Mouse (Mus musculus): ENCODE measurements around the gene Tube1.

Gene Tube1

GRCm38 (mm10) chr10:39133462-39134310 lies at the start of gene Tube1, which contains the start of gene Fam229b:
Gene Tube1 (plus strand): TSS chr10:39133976.
Gene Fam229b (minus strand): TSS chr10:39133914.
- peak; percentile 94 for DNase-seq (ENCODE audit: low read depth, low spot score)

- DNase-seq (ENCODE audit: low read depth, low spot score), result peak; percentile 38
Observed at GRCm38 (mm10) chr10:39096981-39097380, 36.8 kb upstream of the Tube1 start.

- DNase-seq (ENCODE audit: low read depth, low spot score), result no peak
Observed at GRCm38 (mm10) chr10:39098746-39099145, 35.0 kb upstream of the Tube1 start.

GRCm38 (mm10) chr10:39104803-39105449 lies 28.9 kb upstream of the Tube1 start:
- no peak for DNase-seq (ENCODE audit: low read depth, low spot score)

DNA sequence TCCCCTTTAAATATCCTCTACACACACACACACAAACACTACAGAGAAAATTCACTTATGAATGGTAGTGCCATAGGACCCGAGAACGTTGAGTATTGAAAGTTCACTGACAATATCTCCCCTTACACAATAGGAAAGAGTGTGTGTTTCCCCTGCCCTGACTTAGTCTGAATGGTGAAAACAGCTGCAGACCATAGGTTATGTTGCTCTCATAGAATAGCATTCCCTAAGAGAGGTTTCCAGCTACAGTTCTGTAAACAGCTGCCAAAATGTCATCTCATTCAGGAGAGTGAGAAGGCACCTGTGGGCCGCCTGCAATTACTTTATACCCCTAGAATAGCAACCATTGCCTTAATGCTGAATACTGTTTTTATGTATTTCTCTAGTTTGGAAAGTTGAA lies 27.4 kb upstream of the Tube1 start:
- no peak for DNase-seq (ENCODE audit: low read depth, low spot score)

DNA sequence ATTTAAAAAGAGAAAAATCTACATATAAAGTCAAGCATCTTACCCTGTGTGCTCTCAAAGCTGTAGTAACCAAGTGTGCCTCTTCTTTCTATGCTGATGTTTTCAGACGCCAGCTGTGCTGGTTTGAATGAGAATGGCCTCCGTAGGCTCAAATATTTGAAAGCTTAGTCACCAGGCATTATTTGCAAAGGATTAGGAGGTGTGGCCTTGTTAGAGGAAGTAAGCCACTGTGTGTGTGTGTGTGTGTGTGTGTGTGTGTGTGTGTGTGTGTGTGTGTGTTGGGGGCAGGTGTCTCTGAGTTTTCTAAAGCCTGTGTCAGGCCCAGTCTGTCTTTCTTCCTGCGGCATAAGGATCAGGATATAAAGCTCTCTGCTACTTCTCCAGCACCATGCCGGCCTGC lies 26.8 kb upstream of the Tube1 start:
- DNase-seq (ENCODE audit: low read depth, low spot score), result no peak

- no peak for DNase-seq (ENCODE audit: low read depth, low spot score)
Observed at GRCm38 (mm10) chr10:39108837-39109488, 24.8 kb upstream of the Tube1 start.

GRCm38 (mm10) chr10:39109489-39109874 lies 24.3 kb upstream of the Tube1 start:
- DNase-seq (ENCODE audit: low read depth, low spot score), result no peak

DNA sequence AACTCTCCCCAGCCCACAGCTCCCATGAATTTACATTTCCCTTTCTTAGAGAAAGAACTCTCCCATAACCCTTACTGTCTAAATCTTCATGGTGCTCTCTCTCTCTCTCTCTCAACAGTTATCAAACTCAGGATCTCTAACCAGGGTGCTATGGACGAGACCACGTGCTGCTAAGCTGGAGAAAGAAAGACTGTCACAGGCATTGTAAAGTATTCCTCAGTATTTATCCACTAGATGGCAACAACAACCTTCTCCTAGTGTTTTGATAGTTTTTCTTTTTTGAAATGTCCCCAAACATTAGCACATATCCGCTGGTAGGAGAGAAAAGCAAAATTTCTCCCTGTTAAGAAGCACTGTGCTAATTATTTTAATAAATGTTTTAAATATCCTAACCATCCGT lies 12.4 kb upstream of the Tube1 start:
- DNase-seq (ENCODE audit: low read depth, low spot score), result no peak

DNA sequence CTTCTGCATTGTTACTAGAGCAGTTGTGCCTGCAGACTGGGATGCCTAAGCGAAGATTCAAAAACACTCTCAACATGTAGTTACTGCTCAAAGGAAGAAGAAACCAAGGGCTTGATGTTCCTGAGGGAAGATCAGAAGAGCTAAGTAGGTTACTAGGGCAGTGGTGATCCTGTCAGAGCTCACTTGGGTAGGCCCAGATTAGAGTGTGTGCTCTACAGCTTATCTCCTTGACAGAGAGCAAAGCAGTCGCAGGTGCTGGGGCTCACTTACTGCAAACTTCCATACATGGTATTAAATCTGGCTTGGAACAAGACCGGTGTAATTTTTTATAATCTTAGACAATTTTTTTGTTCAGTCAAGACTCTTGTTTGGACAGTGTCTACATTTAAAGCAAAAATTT lies 4.0 kb downstream of the Tube1 start:
- DNase-seq (ENCODE audit: low read depth, low spot score), result no peak

GRCm38 (mm10) chr10:39138761-39139160 lies 5.0 kb downstream of the Tube1 start:
- no peak for DNase-seq (ENCODE audit: low read depth, low spot score)

GRCm38 (mm10) chr10:39140843-39141242 lies 7.1 kb downstream of the Tube1 start:
- DNase-seq (ENCODE audit: low read depth, low spot score), result peak; percentile 64

DNA sequence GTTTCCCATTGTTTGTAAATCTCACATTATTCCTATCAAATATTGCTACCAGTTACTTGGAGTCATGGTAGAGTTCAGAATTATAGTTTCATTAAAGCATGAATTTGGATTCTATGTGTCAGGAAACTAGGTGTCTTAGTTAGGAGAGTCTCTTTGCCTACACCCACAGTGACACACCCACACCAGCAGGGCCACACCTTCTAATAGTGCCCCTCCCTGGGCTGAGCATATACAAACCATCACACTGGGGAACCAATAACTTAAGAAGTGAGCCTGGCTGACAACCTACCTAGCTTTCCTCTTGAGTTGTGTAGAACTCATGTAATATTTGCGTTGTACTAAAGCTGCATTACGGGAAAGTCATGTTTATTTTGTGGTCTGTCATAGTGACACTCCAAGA lies 7.6 kb downstream of the Tube1 start:
- no peak for DNase-seq (ENCODE audit: low read depth, low spot score)

GRCm38 (mm10) chr10:39142216-39142615 lies 8.4 kb downstream of the Tube1 start:
- DNase-seq (ENCODE audit: low read depth, low spot score), result no peak

DNA sequence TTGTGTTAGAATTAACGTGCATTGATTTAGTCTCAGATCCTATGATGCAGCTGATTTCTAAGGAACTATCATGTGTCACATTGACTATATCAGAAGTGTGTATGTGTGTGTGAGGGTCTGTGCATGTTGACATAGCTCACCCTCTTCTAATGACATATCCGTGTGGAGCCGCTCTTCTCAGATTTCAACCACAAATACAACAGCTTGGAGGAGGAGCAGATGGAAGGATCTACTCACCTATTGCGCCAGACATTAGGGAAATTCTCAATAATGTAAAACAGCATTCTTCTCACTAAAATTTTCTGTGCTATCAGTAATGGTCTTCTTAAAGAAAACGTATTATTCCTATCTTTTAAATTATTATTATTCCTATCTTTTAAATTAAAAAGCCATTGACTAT lies 22.9 kb downstream of the Tube1 start:
- no peak for DNase-seq (ENCODE audit: low read depth, low spot score)

GRCm38 (mm10) chr10:39157321-39157720 lies 23.5 kb downstream of the Tube1 start:
- no peak for DNase-seq (ENCODE audit: low read depth, low spot score)

DNA sequence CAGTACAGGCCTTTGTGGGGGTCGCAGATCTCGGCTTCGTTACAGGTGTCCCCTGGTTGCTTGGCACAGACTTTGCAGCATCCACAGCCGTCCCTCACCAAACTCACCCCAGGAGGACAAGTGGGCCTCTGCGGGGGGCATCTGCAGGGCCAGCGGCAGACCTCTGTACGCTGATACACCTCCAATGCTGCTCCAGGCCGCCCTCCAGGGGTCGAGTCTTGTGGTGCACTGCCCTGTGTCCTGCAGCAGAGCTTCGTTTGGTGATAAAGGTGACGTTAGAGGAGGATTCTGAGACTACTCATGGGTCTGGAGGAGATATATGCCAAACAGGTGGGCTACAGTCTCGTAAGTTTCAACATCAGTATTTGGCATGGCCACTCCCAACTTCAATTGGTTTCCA lies 24.5 kb downstream of the Tube1 start:
- DNase-seq (ENCODE audit: low read depth, low spot score), result no peak

DNA sequence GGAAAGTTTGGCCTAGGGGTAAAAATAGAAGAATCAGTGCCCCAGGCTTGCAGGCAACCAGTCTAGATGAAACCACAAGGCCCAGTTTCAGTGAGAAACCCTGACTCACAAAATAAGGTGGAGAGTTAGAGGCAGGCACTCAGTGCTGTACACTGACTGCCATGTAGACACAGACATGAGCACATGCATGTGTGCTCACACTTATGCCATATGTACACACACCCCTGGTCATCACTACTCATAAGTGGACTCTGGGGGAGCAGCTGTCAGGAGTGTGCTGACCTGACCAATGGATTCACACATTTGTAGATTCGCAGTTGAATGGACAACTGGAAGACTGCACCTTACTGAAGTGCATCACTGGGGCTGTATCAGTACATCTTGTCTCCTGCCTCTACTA lies 27.6 kb downstream of the Tube1 start:
- DNase-seq (ENCODE audit: low read depth, low spot score), result no peak

DNA sequence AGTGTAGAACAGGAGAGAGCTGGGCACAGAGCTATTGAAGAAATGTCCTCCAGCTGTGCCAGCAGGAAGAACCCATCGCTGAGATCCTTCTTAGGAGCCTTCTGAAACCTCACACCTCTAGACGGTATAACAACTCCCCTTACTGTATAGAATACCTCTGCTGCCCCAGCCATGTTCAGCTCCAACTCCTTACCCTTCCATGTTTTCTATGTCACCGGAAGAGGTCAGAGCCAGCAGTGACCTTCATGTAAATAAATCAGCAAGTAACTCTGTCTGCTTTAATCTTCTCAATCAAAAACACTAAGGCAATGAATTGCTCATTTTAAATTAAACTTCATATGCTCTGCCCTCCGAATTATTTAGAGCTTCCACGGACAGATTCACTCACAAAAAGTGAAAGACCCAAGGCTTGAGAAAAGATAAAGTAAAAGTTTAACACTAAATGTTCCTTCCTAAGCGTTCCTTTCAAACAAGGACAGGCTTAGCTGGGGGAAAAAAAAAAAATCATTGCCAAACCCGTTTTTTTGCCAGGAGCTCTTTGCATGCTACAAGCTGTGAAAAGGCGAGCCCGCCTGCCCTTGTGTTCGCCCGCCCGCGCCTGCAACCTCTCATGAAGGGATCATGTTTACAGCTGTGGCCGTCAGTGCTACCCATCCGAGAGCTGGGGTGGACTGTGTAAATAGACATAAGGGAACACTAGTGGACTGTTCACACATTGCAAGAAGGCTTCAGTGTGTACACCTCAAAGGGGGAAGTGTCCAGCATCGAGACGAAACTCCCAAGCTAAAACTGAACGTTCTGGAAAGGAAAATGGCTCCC lies 29.1 kb downstream of the Tube1 start:
- DNase-seq (ENCODE audit: low read depth, low spot score), result peak; percentile 51

- DNase-seq (ENCODE audit: low read depth, low spot score), result no peak
Observed at GRCm38 (mm10) chr10:39163694-39164093, 29.9 kb downstream of the Tube1 start, which contains the start of gene Ccn6. Gene Ccn6 (minus strand): TSS chr10:39163794.

GRCm38 (mm10) chr10:39165632-39166115 lies 31.9 kb downstream of the Tube1 start:
- no peak for DNase-seq (ENCODE audit: low read depth, low spot score)

Measured in mesoderm, embryonic 11.5 days (tissue).